Mouse (Mus musculus): ENCODE measurements around the gene Rab44.

- TF ChIP-seq POLR2A (IDR thresholded peaks at IDR 0.05; ENCODE audit: low read depth, low read length) (no peak), CTCF (IDR thresholded peaks at IDR 0.05; ENCODE audit: extremely low read depth, insufficient read depth, insufficient read length, insufficient replicate concordance) (no peak)
Observed at GRCm38 (mm10) chr17:29116023-29116422, 2.1 kb downstream of the Rab44 start.

All from spleen, adult 2 months (tissue).